Mouse (Mus musculus): ENCODE measurements at regions not wholly inside any gene's neighbourhood (a gene's known extent, or its start where the extent isn't known, plus 50 kb on each side); places are given as distances from the start of the nearest gene placed in this dataset.

- TF ChIP-seq CHD2 (IDR thresholded peaks at IDR 0.05; ENCODE audit: low read depth, low read length): no peak
- no peak for TF ChIP-seq ZNF384 (IDR thresholded peaks at IDR 0.05; ENCODE audit: low read depth, low read length)
Observed at GRCm38 (mm10) chr12:25416571-25416970, 319.6 kb upstream of the Id2 start.
